Mouse (Mus musculus): Measurements from ENCODE around the gene Tmem89. TPM values are rescaled to one million over a fixed set of nuclear protein-coding genes. Genes with fewer than 3 reads are reported as not detected.

Tmem89 gene
- polyA plus RNA-seq, 1 experiment from 2014 or later, result 0.78 TPM

DNA sequence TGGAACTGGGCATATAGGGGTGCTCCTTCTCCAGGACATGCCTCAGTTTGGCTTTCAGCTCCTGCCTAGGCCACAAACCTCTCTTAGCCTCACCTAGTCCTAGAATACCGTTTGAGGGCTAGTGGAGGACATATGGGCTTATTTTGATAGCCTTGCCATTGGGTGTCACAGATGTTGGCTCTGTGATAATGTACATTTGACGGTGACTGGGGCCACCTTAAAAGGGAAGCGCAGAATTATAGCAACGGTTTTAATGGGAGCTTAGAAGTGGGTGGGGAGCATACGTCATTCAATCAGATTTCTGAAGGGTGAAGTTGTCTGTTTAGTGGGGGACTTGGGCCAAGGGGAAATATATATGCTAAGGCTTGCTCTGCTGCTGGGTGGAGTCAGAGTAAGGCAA is 31.2 kb downstream of the Tmem89 start:
- Histone ChIP-seq H3K27me3 (ENCODE audit: control insufficient read depth, insufficient read depth, low read depth, low read length) (no peaks in the 10 kb centered on the region), H3K27ac (ENCODE audit: low read length) (no peak overlapping the region), H3K36me3 (ENCODE audit: control insufficient read depth, insufficient read depth, low read length) (peaks cover 58% of the 10 kb centered on the region), H3K4me2 (ENCODE audit: low read depth, low read length) (no peak overlapping the region), H3K9me3 (ENCODE audit: control insufficient read depth, low read length) (no peaks in the 10 kb centered on the region), H3K9ac (ENCODE audit: low read length) (no peak overlapping the region), H3K4me1 (replicated peaks; ENCODE audit: control insufficient read depth, insufficient read depth, low read length) (no peaks in the 10 kb centered on the region; the same call in 1 of the 2 replicates), H3K4me3 (ENCODE audit: low read length) (no peak overlapping the region)
- no peak for ATAC-seq (ENCODE audit: low read depth)
- WGBS, result 74% methylated on average over 5 of the region's 5 CpGs

DNA sequence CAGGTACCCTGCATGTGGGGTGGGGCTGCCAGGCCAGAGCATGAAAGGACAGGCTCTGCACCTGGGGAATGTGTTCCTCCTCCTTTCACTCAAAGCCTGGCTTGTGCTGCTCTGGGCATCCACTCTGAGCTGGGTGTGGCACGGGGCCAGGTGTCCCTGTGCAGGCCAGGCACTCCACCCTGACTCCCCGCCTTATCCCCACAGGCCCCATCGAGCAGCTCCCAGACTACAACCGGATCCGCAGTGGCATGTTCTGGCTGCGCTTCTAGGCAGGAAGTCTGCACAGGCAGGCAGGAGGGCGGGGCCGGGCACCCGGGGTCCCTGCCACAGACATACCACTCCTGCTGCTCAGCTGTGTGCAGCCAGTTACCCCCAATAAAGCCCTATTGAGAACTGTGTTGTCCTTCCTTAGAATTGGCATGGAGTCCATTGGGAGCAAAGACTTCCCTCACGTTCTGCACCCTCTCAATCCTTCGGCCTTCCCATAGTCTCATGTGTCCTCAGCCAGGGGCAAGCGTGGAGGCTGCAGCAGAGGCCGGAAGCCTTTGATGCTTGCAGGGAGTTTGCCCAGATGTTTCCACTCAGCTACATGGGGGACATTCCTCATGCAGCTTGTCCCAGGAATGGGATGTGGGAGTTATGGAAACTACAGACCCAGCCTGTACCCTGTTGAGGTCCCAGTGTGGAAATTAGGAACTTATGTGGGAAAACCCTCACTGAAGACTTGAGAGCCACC is 35.0 kb downstream of the Tmem89 start:
- Histone ChIP-seq H3K4me2 (ENCODE audit: low read depth, low read length) (no peak overlapping the region), H3K27me3 (ENCODE audit: control insufficient read depth, insufficient read depth, low read depth, low read length) (no peaks in the 10 kb centered on the region), H3K27ac (ENCODE audit: low read length) (peak overlapping the region; percentile 41), H3K9ac (ENCODE audit: low read length) (no peak overlapping the region), H3K4me1 (replicated peaks; ENCODE audit: control insufficient read depth, insufficient read depth, low read length) (peaks cover 5% of the 10 kb centered on the region; the same call in 1 of the 2 replicates), H3K4me3 (ENCODE audit: low read length) (no peak overlapping the region), H3K9me3 (ENCODE audit: control insufficient read depth, low read length) (no peaks in the 10 kb centered on the region), H3K36me3 (ENCODE audit: control insufficient read depth, insufficient read depth, low read length) (peaks cover 40% of the 10 kb centered on the region)
- 67% methylated on average over 13 of the region's 13 CpGs for WGBS
- ATAC-seq (ENCODE audit: low read depth), result peak; percentile 72

DNA sequence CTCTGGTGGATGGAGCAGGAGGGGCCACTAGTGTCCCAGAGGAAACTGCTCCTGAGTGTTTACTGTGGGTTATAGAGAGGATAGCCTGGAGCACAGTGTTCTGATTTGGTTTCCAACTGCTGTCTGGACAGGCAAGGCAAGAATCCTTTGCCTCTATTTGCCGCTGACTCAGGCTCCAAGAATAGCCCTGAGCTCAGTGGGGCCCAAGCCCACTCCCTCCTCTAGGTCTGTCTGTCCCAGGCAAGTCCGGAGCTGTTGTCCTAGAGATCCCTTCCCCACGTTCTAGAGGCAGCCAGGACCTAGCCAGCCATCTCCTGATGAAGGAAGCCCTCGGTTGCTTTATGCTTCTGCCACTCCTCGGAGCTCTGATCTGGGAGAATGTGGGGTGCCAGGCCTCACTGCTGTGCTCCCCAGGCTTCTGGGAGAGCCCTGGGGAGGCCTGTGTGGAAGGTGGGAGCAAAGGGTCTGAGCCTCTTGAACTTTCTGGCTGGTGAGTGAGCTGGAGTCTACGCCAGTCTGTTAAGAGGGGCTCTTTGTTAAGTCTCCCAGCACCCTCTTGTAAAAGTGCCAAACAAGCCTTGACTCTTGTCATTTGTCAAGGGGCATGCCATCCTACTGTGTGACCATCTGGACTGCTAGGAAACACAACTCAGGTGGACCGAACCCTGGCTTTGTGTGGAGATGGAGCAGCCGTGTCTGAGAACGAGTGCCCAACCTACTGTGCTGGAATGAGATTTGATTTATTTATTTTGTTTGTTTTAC is 35.7 kb downstream of the Tmem89 start:
- H3K9me3 ChIP-seq (ENCODE audit: control insufficient read depth, low read length), result no peaks in the 10 kb centered on the region
- peak overlapping the region; percentile 41 for H3K27ac ChIP-seq (ENCODE audit: low read length)
- peaks cover 36% of the 10 kb centered on the region for H3K36me3 ChIP-seq (ENCODE audit: control insufficient read depth, insufficient read depth, low read length)
- no peak overlapping the region for H3K9ac ChIP-seq (ENCODE audit: low read length)
- H3K27me3 ChIP-seq (ENCODE audit: control insufficient read depth, insufficient read depth, low read depth, low read length), result no peaks in the 10 kb centered on the region
- H3K4me3 ChIP-seq (ENCODE audit: low read length), result no peak overlapping the region
- H3K4me1 ChIP-seq (replicated peaks; ENCODE audit: control insufficient read depth, insufficient read depth, low read length), result peaks cover 5% of the 10 kb centered on the region; the same call in 1 of the 2 replicates
- no peak overlapping the region for H3K4me2 ChIP-seq (ENCODE audit: low read depth, low read length)
- ATAC-seq (ENCODE audit: low read depth), result peak; percentile 37; the same call in 1 of the 2 replicates
- 83% methylated on average over 9 of the region's 9 CpGs for WGBS

DNA sequence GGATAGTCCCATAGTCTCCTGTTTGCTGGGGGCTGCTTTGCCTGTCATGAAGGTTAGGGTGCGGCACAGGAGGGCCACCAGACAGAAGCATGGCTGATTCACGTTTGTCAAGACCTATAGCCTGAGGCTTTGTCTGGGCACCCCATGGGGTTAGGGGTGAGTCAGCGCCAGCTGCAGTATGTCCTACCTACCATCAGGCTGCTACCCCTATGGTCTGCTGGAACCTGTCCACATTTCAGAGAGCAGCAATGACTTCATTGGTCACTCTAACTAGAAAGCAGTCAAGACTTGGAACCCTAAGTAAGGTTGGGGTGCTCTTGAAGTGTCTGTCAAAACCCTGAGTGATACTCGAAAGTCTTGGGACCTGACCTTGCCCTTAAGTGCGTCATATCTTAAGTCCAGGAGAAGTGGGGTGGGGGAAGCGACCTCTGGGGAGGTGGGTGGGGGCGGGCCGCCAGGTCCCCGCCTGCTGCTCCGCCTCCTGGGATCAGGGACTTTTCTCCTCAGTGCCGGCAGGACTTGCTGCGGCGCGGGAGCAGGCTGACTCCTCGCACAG is 38.7 kb downstream of the Tmem89 start, which contains the start of gene Col7a1:
Gene Col7a1 (plus strand): TSS at position 506 of the 556 bp plus-strand sequence.
- H3K4me1 ChIP-seq (replicated peaks; ENCODE audit: control insufficient read depth, insufficient read depth, low read length), result peaks cover 5% of the 10 kb centered on the region; the same call in 1 of the 2 replicates
- 10% methylated on average over 15 of the region's 15 CpGs for WGBS
- no peak within 1 kb of the TSS for H3K27ac ChIP-seq (ENCODE audit: low read length)
- no peaks in the 10 kb centered on the region for H3K27me3 ChIP-seq (ENCODE audit: control insufficient read depth, insufficient read depth, low read depth, low read length)
- peaks cover 16% of the 10 kb centered on the region for H3K36me3 ChIP-seq (ENCODE audit: control insufficient read depth, insufficient read depth, low read length)
- no peaks in the 10 kb centered on the region for H3K9me3 ChIP-seq (ENCODE audit: control insufficient read depth, low read length)
- ATAC-seq (ENCODE audit: low read depth), result no peak
- peak within 1 kb of the TSS; percentile 41; the same call in 1 of the 2 replicates for H3K9ac ChIP-seq (ENCODE audit: low read length)
- H3K4me3 ChIP-seq (ENCODE audit: low read length), result peak within 1 kb of the TSS; percentile 21; the same call in 1 of the 2 replicates
- H3K4me2 ChIP-seq (ENCODE audit: low read depth, low read length), result peak within 1 kb of the TSS; percentile 48

DNA sequence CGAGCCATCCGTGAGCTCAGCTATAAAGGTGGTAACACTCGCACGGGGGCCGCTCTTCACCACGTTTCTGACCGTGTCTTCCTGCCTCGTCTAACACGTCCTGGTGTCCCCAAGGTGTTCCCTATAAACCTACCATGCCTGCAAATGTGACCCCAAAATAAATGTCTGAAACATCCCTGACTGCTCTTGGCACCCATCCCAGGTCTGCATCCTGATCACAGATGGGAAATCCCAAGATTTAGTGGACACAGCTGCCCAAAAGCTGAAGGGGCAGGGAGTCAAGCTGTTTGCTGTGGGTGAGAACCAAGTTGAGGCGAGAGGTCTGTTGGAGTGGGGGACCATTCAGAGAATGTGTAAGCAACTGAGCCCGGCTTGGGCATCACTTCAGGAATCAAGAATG is 40.8 kb downstream of the Tmem89 start:
- no peak for ATAC-seq (ENCODE audit: low read depth)
- Histone ChIP-seq H3K27ac (ENCODE audit: low read length) (no peak overlapping the region), H3K9ac (ENCODE audit: low read length) (no peak overlapping the region), H3K4me1 (replicated peaks; ENCODE audit: control insufficient read depth, insufficient read depth, low read length) (peaks cover 5% of the 10 kb centered on the region; the same call in 1 of the 2 replicates), H3K27me3 (ENCODE audit: control insufficient read depth, insufficient read depth, low read depth, low read length) (no peaks in the 10 kb centered on the region), H3K4me3 (ENCODE audit: low read length) (no peak overlapping the region), H3K4me2 (ENCODE audit: low read depth, low read length) (no peak overlapping the region), H3K36me3 (ENCODE audit: control insufficient read depth, insufficient read depth, low read length) (peaks cover 3% of the 10 kb centered on the region), H3K9me3 (ENCODE audit: control insufficient read depth, low read length) (no peaks in the 10 kb centered on the region)
- 81% methylated on average over 11 of the region's 11 CpGs for WGBS

DNA sequence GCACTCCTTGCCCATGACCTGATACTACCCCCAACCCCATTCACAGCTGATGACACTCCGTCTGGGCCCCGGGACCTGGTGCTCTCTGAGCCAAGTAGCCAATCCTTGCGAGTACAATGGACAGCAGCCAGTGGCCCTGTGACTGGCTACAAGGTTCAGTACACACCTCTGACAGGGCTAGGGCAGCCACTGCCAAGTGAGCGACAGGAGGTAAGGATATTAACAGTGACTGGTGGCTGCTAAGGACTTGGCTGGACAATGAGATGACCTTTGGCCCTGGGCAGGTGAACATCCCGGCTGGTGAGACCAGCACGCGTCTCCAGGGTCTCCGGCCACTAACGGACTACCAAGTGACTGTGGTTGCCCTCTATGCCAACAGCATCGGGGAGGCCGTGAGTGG is 41.4 kb downstream of the Tmem89 start:
- H3K4me2 ChIP-seq (ENCODE audit: low read depth, low read length), result no peak overlapping the region
- H3K9ac ChIP-seq (ENCODE audit: low read length), result no peak overlapping the region
- H3K36me3 ChIP-seq (ENCODE audit: control insufficient read depth, insufficient read depth, low read length), result no peaks in the 10 kb centered on the region
- WGBS, result 85% methylated on average over 11 of the region's 11 CpGs
- H3K27me3 ChIP-seq (ENCODE audit: control insufficient read depth, insufficient read depth, low read depth, low read length), result no peaks in the 10 kb centered on the region
- peaks cover 5% of the 10 kb centered on the region; the same call in 1 of the 2 replicates for H3K4me1 ChIP-seq (replicated peaks; ENCODE audit: control insufficient read depth, insufficient read depth, low read length)
- H3K4me3 ChIP-seq (ENCODE audit: low read length), result no peak overlapping the region
- H3K27ac ChIP-seq (ENCODE audit: low read length), result no peak overlapping the region
- ATAC-seq (ENCODE audit: low read depth), result no peak
- H3K9me3 ChIP-seq (ENCODE audit: control insufficient read depth, low read length), result no peaks in the 10 kb centered on the region

DNA sequence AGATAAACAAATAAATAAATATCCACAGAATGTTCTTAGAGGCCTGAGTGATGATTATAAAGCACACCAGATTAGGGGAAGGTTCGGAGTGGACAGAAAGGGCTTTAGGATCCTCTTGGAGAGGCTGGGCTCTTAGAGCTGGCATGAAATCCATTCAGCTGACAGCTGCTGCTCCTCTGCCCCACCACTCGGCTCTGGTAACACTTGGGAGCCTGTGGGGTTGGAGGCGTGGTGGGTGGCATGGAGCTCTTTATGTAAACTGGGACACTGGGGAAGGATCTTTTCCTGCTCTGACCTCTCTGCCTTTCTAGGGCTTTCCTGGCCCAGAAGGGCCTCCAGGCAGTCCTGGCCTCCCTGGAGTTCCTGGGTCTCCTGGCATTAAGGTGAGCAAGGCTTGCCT is 49.2 kb downstream of the Tmem89 start:
- Histone ChIP-seq H3K9ac (ENCODE audit: low read length) (no peak overlapping the region), H3K36me3 (ENCODE audit: control insufficient read depth, insufficient read depth, low read length) (no peaks in the 10 kb centered on the region), H3K27ac (ENCODE audit: low read length) (no peak overlapping the region), H3K4me3 (ENCODE audit: low read length) (no peak overlapping the region), H3K4me2 (ENCODE audit: low read depth, low read length) (no peak overlapping the region), H3K27me3 (ENCODE audit: control insufficient read depth, insufficient read depth, low read depth, low read length) (no peaks in the 10 kb centered on the region), H3K4me1 (replicated peaks; ENCODE audit: control insufficient read depth, insufficient read depth, low read length) (no peaks in the 10 kb centered on the region), H3K9me3 (ENCODE audit: control insufficient read depth, low read length) (no peaks in the 10 kb centered on the region)
- WGBS, result 61% methylated on average over 3 of the region's 3 CpGs
- no peak for ATAC-seq (ENCODE audit: low read depth)

DNA sequence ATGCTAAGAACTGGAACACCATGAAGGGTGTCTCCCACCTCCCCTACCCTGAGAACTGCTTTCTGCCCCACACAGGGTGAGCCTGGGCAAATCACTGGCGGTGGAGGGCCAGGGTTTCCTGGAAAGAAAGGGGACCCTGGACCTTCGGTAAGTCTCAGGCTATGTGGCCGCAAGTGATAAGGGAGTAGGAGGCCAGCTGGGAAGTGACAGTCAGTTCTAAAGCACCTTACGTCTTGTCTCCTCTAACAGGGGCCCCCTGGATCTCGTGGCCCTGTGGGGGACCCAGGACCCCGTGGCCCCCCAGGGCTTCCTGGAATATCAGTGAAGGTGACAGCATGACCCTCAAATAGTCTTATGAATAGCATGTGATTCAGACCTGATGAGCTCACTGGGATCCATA is 49.9 kb downstream of the Tmem89 start:
- no peak overlapping the region for H3K4me2 ChIP-seq (ENCODE audit: low read depth, low read length)
- no peak overlapping the region for H3K4me3 ChIP-seq (ENCODE audit: low read length)
- no peak overlapping the region for H3K27ac ChIP-seq (ENCODE audit: low read length)
- no peak for ATAC-seq (ENCODE audit: low read depth)
- no peaks in the 10 kb centered on the region for H3K36me3 ChIP-seq (ENCODE audit: control insufficient read depth, insufficient read depth, low read length)
- no peaks in the 10 kb centered on the region for H3K27me3 ChIP-seq (ENCODE audit: control insufficient read depth, insufficient read depth, low read depth, low read length)
- H3K9ac ChIP-seq (ENCODE audit: low read length), result no peak overlapping the region
- no peaks in the 10 kb centered on the region for H3K4me1 ChIP-seq (replicated peaks; ENCODE audit: control insufficient read depth, insufficient read depth, low read length)
- 70% methylated on average over 6 of the region's 6 CpGs for WGBS
- no peaks in the 10 kb centered on the region for H3K9me3 ChIP-seq (ENCODE audit: control insufficient read depth, low read length)
